Mouse (Mus musculus) adrenal gland, postnatal 14 days (tissue): ENCODE measurements around the gene Arhgap5. TPM values are rescaled to one million over a fixed set of nuclear protein-coding genes. Genes with fewer than 3 reads are reported as not detected.
"Not testable (repeated sequence)": the region's sequence is repeated elsewhere in the genome, so short reads cannot be mapped to it uniquely, and the experiment has no call there.

ENCODE experiments used
- DNase-seq: peaks from one replicate; pipeline ENCODE4 v3.0.0; 2021; ENCODE audit warnings: mixed read lengths
- total RNA-seq: library from RNA; stranded (reverse); gene quantifications from 2 replicates; pipeline ENCODE4 v1.2.3, GENCODE M21; 2021

The Arhgap5 gene
- total RNA-seq, 1 experiment from 2014 or later: 80.1 TPM

- DNase-seq: no peak
Measured at GRCm38 (mm10) chr12:52541294-52541693, 37.5 kb downstream of the Arhgap5 start.

DNA sequence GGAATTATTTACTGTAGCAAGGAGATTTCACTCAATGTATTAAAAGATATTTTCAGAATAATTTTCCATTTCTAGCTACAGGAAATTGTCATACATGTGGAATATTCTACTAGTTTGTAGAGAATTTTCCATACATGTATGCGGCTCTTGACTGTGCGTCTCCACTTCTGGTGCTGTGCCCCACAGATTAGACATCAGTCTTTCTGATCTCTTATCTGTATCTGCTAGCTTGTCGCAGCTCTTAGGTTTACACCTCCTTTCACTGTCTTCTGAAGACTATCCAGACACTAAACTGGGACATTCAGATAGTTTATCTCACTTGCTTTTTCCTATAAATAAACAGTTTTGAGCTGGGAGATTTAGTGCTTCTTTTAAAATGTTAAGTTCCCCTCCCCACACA lies 40.8 kb downstream of the Arhgap5 start:
- no peak for DNase-seq

DNA sequence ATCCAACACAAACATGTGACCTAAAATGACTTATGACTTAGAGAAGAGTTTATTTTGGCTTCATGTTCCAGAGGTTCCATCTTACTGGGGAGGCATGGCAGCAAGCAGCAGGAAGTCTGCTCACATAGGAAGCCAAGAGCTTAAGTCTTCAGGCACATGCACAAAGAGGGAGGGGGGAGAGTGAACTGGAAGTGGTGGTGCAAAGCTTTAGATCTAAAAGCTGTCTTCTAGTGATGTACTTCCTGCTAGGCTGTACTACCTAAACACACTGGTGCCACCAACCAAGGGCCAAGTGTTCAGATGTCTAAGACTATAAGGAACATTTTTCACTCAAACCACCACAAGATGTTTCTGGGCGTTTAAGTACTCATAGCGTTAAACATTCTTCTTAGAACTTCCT lies 48.3 kb downstream of the Arhgap5 start:
- DNase-seq: no peak

- DNase-seq: no peak
Measured at GRCm38 (mm10) chr12:52555188-52555876, 51.6 kb downstream of the Arhgap5 start.

GRCm38 (mm10) chr12:52565654-52566053 lies 61.9 kb downstream of the Arhgap5 start:
- no peak for DNase-seq

DNA sequence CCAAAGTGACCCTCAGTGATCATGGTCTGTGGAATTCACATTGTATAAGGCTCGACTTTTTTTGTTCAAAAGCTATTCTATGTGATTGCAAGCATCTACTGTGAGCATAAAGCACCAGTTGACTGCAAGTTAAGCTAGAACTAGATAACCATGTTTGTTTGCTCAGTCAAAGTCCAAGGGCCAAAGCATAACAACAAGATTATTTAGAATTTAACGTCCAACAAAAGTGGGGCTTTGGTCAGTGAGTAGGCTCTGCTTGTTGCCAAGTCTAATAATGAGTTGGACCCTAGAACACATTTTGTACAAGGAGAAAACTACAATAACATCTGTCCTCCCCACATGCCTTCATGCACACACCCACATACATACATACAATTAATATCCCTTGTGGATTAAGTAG lies 69.6 kb downstream of the Arhgap5 start:
- no peak for DNase-seq

DNA sequence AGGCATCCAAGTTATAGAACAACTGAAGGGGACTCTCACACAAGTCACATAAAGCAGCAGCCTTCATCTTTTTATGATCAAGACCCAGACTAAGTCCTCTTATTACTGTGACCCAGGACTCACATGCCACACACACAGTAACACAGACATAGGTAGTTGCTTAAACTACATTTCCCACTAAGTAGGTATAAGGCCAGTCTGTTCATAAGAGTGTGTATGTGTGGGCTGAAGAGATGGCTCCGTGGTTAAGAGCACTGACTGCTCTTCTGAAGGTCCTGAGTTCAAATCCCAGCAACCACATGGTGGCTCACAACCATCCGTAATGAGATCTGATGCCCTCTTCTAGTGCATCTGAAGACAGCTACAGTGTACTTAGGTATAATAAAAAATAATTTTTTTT lies 82.7 kb downstream of the Arhgap5 start:
- DNase-seq: not testable (repeated sequence)

DNA sequence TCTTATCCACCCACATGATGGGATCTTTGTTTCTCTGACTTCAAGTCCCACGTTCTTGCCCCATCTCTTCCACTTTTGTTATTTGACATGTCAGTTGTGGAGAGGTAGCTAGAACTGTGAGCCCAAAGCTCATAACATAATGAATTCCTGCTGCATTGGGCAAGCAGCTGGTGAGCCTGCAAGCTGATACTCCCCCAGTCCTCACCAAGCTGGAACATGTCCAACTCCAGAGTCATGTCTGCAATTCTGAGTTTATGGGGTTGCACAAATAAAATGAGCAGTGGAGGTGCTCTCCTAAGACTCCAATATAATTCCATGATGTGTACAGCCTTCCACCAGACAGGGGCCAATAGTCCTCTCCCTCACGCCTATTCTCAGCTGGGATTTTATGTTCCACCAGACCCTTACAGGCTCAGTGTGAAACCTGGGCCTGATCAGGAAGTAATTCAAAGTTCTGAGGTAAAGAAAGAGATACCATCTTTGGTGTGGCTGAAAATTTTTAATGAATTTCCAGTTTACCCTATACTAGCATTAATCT lies 83.8 kb downstream of the Arhgap5 start:
- DNase-seq: no peak

DNA sequence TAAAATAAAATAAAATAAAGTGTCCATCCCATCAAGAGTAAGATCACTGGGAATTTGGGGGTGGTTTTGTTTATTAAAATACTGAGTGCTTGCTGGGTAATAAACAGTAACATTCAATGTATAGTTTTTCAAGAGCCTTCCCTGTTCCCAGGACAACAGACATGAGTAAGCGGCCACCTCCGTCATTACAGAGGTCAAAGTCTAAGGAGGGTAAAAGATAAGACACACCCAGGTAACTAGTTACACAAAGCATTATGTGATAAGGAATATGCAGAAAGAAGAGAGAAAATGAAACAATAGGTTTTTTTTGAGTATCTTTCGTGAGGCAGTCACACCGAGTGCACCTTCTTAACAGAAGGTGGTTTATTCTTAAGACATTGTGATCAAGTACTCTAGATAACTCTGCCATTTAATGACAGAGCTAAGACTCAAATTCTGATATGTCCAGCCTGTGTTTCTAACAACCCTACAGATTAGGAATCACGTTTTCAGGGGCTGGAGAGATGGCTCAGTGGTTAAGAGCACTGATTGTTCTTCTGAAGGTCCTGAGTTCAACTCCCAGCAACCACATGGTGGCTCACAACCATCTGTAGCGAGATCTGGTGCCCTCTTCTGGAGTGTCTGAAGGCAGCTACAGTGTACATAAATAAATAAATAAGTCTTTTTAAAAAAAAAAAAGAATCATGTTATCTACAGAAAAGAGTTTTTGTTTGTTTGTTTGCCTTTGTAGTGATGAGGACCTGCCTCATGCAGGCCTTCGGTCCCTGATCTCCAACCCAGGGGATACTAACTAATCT lies 91.8 kb downstream of the Arhgap5 start:
- DNase-seq: no peak

DNA sequence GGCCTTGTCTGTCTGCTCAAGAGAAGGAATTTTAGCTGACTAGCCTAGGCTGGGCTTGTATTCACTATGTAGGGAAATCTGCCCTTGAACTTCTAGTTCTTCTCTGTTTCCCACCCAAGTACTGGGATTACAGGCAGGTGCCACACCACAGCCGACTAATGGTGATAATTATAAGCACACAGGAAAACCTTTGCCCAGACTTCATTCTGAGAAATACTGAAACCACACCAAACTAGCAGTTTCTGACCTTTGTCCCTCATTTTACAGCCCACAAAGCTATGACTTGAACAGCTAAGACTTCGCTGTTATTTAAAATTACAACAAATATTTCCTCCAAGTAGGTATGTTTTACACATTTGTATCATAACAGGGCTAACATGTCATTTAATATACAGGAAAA lies 98.7 kb downstream of the Arhgap5 start:
- DNase-seq: no peak

GRCm38 (mm10) chr12:52602883-52603694 lies 99.3 kb downstream of the Arhgap5 start:
- DNase-seq: peak; percentile 91

DNA sequence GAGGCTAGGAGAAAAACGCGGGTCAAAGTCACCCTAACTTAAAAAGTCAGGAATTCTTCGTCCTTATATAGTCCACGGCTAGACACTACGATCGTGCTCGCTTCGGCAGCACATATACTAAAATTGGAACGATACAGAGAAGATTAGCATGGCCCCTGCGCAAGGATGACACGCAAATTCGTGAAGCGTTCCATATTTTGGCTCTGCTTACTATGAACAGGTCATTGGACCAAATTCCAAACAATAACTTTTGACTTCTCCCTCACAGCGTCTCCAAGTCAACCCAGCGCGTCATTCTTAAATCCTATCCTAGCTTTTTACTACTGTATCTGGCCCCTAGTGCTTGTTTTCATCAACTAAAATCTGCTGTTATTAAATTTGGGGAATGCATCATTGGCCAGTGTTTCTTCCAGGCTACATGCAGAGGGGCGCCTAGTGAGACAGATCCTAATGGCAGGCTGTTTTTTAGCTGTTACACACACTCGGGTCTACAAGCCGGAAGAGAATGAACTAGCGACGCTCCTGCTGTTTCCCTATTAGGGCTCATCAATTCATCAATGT lies 100.0 kb downstream of the Arhgap5 start:
- peak; percentile 64 for DNase-seq

GRCm38 (mm10) chr12:52604256-52604991 lies 100.7 kb downstream of the Arhgap5 start:
- DNase-seq: peak; percentile 98

GRCm38 (mm10) chr12:52604992-52605652 lies 101.3 kb downstream of the Arhgap5 start:
- DNase-seq: no peak

DNA sequence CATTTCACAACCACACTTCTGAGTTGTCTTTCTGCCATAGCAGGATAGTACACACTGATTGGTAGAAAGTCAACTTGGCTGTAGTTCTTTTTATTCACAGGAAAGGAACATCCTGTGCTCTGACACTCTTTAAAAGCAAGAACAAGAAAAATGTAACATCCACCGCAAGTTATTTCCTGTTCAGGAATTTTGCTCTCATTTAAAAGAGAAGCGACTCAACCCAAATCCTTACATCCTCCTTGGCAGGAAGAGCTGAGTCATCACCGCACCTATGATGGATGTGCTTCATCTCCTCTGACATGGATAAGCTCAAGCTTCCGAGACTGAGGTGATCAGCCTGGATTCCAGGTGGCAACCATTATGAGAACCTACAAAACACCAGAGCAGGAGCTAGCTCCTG lies 103.6 kb downstream of the Arhgap5 start:
- DNase-seq: no peak

DNA sequence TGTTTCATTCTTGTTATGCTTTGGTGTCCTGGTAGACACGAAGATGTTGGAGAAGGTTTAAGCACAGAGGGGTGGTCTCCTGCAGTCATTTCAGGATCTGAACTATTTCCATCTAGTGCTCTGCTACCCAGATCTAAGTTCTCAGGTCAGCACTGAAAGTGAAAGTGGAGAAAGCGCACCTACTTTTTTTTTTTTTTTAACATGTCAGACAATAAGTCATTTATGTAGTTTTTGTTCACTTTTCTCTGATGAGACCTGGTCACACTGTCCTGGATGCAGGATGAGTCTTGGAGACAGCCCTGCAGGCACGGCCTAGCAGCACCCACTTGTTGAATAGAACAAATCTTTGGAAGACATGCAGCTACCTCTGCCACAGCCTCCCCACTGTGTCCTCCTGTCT lies 111.9 kb downstream of the Arhgap5 start:
- DNase-seq: no peak

DNA sequence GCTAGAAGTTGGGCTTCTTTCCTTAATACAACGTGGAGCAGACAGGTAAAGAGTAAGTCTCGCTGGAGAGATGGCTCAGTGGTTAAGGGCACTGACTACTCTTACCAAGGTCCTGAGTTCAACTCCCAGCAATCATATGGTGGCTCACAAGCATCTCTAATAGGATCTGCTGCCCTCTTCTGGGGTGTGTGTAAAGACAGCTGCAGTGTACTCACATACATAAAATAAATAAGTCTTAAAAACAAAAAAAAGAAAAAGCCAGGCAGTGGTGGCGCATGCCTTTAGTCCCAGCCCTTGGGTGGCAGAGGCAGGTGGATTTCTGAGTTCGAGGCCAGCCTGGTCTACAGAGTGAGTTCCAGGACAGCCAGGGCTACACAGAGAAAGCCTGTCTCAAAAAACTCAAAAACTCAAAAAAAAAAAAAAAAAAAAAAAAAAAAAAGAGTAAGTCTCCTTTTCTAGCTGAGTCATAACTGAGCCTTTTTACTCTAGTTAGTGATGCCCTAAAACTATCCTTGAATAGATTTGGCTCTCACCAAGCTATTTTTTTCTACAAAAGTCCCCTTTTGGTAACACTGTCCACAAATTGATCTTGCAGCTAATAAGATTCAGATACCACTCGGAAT lies 114.8 kb downstream of the Arhgap5 start:
- DNase-seq: no peak

DNA sequence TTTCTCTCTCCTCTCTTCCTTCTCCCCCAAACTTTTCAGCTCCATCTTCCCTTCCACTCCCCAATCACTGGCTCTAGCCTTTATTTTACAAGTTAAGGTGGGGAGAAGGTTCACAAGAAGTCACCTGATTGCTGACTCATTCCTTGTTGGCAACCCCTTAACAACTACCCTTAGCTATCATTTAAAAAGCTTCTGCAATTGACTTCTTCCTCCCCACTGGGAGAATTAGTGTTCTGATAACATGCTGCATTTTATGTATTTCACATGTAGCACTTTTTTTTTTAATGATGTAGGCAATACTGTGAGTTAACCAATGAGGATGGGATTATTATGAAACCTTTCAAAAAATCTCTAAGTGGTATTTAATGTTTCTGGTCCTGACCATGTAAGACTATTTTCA lies 115.9 kb downstream of the Arhgap5 start:
- DNase-seq: no peak
